Mouse (Mus musculus): ENCODE data around the gene Fer. TPM values are rescaled to one million over a fixed set of nuclear protein-coding genes. Genes with fewer than 3 reads are reported as not detected.

Fer gene
- total RNA-seq, 1 experiment from 2014 or later: 6.8 TPM

GRCm38 (mm10) chr17:64119697-64120288 lies 256.9 kb downstream of the Fer start:
- no peak for ATAC-seq (ENCODE audit: extremely low read depth, insufficient number of reproducible peaks, low FRiP score, poor library complexity, severe bottlenecking)

- no peak for ATAC-seq (ENCODE audit: extremely low read depth, insufficient number of reproducible peaks, low FRiP score, poor library complexity, severe bottlenecking)
Measured at GRCm38 (mm10) chr17:64122556-64122955, 259.7 kb downstream of the Fer start.

GRCm38 (mm10) chr17:64123732-64124131 lies 260.9 kb downstream of the Fer start:
- no peak for ATAC-seq (ENCODE audit: extremely low read depth, insufficient number of reproducible peaks, low FRiP score, poor library complexity, severe bottlenecking)

GRCm38 (mm10) chr17:64126904-64127303 lies 264.0 kb downstream of the Fer start:
- no peak for ATAC-seq (ENCODE audit: extremely low read depth, insufficient number of reproducible peaks, low FRiP score, poor library complexity, severe bottlenecking)

GRCm38 (mm10) chr17:64129750-64130149 lies 266.9 kb downstream of the Fer start:
- ATAC-seq (ENCODE audit: extremely low read depth, insufficient number of reproducible peaks, low FRiP score, poor library complexity, severe bottlenecking): no peak

- no peak for ATAC-seq (ENCODE audit: extremely low read depth, insufficient number of reproducible peaks, low FRiP score, poor library complexity, severe bottlenecking)
Measured at GRCm38 (mm10) chr17:64130356-64130755, 267.5 kb downstream of the Fer start.

- no peak for ATAC-seq (ENCODE audit: extremely low read depth, insufficient number of reproducible peaks, low FRiP score, poor library complexity, severe bottlenecking)
Measured at GRCm38 (mm10) chr17:64132183-64132582, 269.3 kb downstream of the Fer start.

GRCm38 (mm10) chr17:64135941-64136650 lies 273.2 kb downstream of the Fer start:
- ATAC-seq (ENCODE audit: extremely low read depth, insufficient number of reproducible peaks, low FRiP score, poor library complexity, severe bottlenecking): no peak

GRCm38 (mm10) chr17:64138036-64138717 lies 275.3 kb downstream of the Fer start:
- no peak for ATAC-seq (ENCODE audit: extremely low read depth, insufficient number of reproducible peaks, low FRiP score, poor library complexity, severe bottlenecking)

- no peak for ATAC-seq (ENCODE audit: extremely low read depth, insufficient number of reproducible peaks, low FRiP score, poor library complexity, severe bottlenecking)
Measured at GRCm38 (mm10) chr17:64139231-64139915, 276.5 kb downstream of the Fer start.

- ATAC-seq (ENCODE audit: extremely low read depth, insufficient number of reproducible peaks, low FRiP score, poor library complexity, severe bottlenecking): no peak
Measured at GRCm38 (mm10) chr17:64140063-64140850, 277.4 kb downstream of the Fer start.

GRCm38 (mm10) chr17:64141856-64142255 lies 279.0 kb downstream of the Fer start:
- no peak for ATAC-seq (ENCODE audit: extremely low read depth, insufficient number of reproducible peaks, low FRiP score, poor library complexity, severe bottlenecking)

GRCm38 (mm10) chr17:64146409-64146808 lies 283.5 kb downstream of the Fer start:
- no peak for ATAC-seq (ENCODE audit: extremely low read depth, insufficient number of reproducible peaks, low FRiP score, poor library complexity, severe bottlenecking)

GRCm38 (mm10) chr17:64150717-64151116 lies 287.9 kb downstream of the Fer start:
- no peak for ATAC-seq (ENCODE audit: extremely low read depth, insufficient number of reproducible peaks, low FRiP score, poor library complexity, severe bottlenecking)

GRCm38 (mm10) chr17:64167731-64168130 lies 304.9 kb downstream of the Fer start:
- ATAC-seq (ENCODE audit: extremely low read depth, insufficient number of reproducible peaks, low FRiP score, poor library complexity, severe bottlenecking): no peak

GRCm38 (mm10) chr17:64170019-64170418 lies 307.2 kb downstream of the Fer start:
- no peak for ATAC-seq (ENCODE audit: extremely low read depth, insufficient number of reproducible peaks, low FRiP score, poor library complexity, severe bottlenecking)

- ATAC-seq (ENCODE audit: extremely low read depth, insufficient number of reproducible peaks, low FRiP score, poor library complexity, severe bottlenecking): no peak
Measured at GRCm38 (mm10) chr17:64172474-64172873, 309.6 kb downstream of the Fer start.

- no peak for ATAC-seq (ENCODE audit: extremely low read depth, insufficient number of reproducible peaks, low FRiP score, poor library complexity, severe bottlenecking)
Measured at GRCm38 (mm10) chr17:64180546-64180945, 317.7 kb downstream of the Fer start.

- ATAC-seq (ENCODE audit: extremely low read depth, insufficient number of reproducible peaks, low FRiP score, poor library complexity, severe bottlenecking): no peak
Measured at GRCm38 (mm10) chr17:64181291-64181690, 318.4 kb downstream of the Fer start.

Measured in neutrophil, adult 5-6 weeks (primary cell).